Mouse (Mus musculus): ENCODE results near the gene Dut.

The Dut gene

DNA sequence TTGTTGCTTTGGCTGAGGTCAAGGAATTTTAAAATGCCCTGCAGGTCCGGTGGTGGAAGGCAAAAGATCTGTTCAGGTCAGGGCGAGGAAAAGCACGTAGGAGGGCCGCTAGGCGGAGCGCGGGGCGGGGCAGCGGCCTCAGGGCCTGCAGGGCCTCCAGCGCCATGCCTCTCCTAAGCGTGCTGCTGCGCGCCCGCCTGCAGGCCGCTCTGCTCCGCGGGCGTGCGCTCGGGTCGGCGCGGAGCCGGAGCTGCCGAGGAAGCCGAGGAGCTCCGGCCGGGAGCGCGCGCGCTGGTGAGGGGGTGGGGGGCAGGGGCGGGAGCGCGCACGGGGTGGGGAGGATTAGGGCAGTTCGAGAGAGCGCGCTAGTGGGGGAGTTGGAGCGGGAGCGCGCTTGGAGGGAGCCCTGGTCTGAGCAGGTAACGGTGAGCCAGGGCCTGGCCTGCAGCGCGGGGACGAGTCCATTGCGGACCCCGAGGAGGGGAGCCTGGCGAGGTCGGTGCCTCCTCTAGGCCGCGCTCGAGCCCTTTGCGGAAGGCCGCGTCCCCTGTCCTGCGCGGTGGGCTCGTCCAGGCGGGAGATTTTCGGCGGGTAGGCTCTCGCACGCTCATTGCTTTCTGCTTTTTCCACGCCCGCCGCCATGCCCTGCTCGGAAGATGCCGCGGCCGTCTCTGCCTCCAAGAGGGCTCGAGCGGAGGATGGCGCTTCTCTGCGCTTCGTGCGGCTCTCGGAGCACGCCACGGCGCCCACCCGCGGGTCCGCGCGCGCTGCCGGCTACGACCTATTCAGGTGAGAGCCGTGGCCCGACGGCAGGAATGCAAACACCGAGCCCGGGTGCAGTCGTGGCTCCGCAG lies at the start of gene Dut:
Gene Dut, plus strand, starts transcription at position 83 of the 854 bp plus-strand sequence.
- DNase-seq = peak; percentile 93

GRCm38 (mm10) chr2:125208894-125209596 lies 37.9 kb upstream of the Dut start:
- no peak for DNase-seq

DNA sequence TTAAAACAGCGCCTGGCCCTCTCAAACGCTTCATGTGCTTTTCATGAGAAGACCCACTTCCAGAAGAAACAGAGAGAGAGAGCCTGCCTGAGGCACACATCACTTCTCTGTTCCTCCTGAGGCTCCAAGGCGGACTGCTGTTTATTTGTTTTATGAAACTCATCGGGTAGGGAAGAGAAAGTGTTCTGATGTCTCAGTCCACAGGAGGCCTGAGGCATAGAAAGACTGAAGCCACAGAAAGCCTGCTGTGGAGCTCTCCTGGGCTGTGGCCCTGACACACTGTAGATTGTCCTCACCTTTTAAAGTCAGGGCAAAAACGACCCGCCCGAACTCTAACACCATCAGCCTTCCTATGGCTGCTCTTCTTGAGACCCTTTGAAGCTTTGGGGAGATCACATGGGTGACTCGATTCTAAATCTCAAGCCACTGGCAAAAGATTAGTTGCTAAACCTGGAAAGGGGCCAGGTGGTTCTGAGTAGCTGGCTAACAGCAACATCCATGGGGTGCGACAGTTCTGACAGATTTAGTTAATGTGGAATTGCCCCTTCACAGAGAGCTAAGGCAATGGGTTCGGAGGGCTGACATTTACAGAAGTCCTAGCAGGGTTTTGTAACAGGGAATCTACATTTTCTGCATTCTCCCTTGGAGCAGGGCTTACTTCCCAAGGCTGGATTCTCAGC lies 35.0 kb upstream of the Dut start:
- DNase-seq = no peak

DNA sequence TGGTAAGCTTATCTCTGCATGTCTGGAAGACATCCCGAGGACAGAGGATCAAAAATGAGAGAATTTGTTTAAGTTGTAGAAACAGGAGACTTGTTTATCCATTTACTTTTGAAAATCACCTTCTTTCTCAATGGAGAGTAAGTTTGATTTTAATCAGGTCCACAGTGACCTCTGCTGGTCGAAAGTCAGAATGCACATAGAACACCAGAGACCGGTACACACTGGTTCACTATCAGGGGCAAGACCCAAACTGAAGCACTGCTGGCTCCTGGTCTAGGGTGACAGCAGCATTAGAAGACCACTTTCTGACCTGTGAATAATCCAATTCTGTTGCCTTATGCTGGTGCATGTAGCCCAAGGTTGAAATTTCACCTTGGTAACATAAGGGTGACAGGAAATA lies 32.4 kb upstream of the Dut start:
- peak; percentile 72 for DNase-seq

- DNase-seq = no peak
These were observed 29.7 kb upstream of the Dut start for GRCm38 (mm10) chr2:125217286-125217685.

DNA sequence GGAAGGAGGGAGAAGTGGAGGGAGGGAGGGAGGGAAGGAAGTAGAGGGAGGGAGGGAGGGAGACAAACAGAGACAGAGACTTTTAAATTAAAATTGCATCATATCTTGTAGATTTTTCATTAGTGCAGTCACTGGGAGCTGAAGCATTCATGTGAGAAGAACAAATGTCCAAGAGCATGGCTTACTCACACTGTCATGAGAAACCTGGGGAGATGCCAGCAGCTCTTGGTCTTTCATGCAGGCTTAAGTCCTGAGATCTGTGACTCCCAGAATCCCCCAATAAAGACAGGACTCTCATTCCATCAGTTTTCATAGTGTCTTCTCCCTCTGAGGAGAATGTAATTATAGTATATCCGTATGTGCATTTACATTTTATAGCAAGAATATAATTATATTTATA lies 28.4 kb upstream of the Dut start:
- DNase-seq = no peak

- DNase-seq = no peak
These were observed 27.7 kb upstream of the Dut start for GRCm38 (mm10) chr2:125219268-125219667.

DNA sequence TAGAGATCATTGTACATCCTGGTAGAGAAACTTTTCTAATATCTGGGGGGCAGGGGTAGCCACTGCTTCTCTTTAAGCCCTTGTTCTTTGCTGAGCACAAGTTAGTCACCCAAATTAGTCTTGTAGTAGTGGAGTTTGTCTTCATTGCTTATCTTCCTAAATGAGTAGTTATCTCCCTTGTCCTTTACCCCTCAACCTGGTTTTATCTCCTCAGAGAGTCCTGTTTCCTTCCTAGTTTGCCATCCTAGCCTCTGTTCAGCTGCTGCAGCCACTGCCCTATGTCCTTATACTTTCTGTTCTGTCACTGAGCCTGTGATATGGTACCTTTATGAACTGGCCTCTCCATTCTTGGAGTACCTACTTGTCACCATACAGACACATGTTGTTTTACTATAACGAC lies 25.3 kb upstream of the Dut start:
- DNase-seq = no peak

- DNase-seq = no peak
These were observed 18.2 kb upstream of the Dut start for GRCm38 (mm10) chr2:125228472-125229409.

DNA sequence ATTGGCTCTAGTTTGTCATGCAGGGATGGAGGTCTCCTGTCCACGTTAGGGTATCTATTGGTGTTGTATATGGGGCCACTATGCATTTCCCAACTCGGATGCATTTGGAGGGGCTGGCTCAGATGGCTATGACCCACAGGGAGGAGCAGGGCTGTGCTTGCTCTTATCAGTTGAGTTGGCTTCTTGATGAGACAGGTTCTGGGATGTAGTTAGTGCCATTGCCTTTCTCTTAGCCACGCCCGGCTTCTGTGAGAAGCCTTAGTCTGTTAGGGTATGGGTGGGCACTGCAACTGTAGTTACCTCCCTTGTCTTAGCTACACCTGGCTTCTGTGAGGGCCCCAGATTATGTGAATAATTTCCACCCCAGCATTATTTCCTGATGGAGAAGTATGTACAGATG lies 14.8 kb upstream of the Dut start:
- DNase-seq = no peak

DNA sequence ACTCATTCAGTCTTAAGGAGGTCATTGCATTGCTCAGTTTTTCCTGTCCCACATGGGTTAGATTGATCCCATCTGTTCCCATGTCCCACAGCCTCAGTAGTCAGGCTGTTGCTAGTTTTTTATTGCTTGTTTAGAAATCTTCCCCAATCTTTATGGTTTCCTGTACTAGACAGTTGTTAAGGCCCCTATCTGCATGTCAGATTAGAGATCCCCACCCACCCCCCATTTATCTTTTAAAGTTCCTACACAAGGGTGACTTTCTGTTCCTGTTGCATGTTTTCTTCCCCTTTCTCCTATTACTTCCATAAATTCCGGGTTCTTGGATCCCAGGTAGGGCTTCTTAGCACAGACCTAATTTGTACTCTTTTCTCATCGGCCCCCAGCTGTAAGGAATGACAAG lies 13.5 kb upstream of the Dut start:
- no peak for DNase-seq

DNA sequence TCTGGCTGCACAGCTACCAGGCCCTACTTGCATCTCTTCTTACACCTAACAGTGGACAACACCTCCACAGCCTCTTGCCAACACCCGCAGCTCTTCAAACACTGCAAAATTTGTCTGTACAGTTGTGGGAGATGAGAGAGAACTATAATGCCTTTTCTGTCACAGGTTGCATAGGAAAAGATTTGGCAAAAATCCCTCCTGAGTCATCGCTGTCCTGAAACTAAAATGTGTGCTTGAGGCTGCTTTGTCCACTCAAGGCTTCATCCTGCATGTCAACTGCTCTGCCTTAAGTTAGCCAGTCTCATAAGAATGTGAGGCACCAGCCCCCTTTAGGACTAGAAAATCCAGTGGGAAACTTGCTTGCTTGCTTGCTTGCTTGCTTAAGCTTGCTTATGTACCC lies 12.9 kb upstream of the Dut start:
- no peak for DNase-seq

GRCm38 (mm10) chr2:125245545-125246285 lies 1.3 kb upstream of the Dut start:
- no peak for DNase-seq

- no peak for DNase-seq
These were observed 321 bp upstream of the Dut start for GRCm38 (mm10) chr2:125246669-125247068.

GRCm38 (mm10) chr2:125247962-125248235 lies 909 bp downstream of the Dut start:
- DNase-seq = no peak

DNA sequence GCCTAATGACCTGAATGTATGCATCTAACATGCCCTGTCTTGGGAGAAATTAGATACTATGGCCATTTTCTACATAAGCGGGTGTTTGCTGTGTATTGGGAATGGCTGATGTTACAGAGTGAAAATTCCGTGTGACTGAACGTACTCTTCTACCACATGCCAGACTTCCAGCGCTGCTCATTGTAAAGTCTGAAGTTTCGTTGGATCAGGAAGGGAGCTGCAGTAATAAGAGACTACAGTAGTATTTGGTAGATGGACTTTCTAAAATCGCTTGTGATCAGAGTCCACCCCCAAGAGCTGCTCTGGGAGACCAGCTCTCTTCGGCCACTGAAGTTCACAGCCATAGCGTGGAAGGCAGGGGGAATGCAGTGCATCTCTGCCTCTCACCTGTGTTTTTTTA lies 1.3 kb downstream of the Dut start:
- no peak for DNase-seq

GRCm38 (mm10) chr2:125249339-125249738 lies 2.3 kb downstream of the Dut start:
- no peak for DNase-seq

- DNase-seq = no peak
These were observed 2.9 kb downstream of the Dut start for GRCm38 (mm10) chr2:125249874-125250273.

DNA sequence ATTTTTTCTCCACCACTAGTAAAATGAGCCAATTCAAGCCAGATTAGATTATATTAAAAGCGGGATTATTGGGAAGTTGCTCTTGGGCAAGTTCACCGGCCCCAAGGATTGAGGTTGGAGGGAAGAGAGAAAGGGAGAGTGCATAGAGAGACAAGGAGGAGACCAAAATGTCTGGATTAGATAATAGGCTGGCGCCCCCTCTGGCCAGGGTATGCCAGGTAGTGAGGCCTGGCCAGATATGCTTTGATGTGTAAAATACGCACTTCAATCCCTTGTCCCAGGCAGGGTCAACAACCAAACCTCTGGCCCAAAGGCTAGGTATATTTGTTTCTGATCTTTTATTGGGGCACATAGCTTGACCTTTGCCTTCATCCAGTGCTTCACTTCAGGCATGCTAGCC lies 4.8 kb downstream of the Dut start:
- DNase-seq = no peak

DNA sequence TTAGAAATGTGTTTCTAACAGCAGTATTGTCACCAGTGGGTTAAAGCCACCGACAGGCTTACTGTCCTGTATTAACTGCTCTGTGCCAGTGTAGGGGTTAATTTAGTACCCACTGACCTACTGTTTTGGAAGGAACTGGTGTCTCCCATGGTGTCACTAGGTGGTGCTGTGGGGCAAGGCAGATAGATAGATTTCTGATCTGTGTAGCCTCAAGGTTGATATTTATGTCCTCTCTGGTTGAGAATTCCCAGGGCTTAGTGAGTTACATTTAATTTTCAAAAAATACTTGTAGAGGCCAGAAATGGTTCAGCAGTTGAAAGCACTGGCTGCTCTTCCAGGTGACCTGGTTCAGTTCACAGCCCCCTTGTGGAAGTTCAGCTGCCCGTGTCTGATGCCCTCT lies 5.3 kb downstream of the Dut start:
- DNase-seq = peak; percentile 41

GRCm38 (mm10) chr2:125253699-125254098 lies 6.7 kb downstream of the Dut start:
- no peak for DNase-seq

DNA sequence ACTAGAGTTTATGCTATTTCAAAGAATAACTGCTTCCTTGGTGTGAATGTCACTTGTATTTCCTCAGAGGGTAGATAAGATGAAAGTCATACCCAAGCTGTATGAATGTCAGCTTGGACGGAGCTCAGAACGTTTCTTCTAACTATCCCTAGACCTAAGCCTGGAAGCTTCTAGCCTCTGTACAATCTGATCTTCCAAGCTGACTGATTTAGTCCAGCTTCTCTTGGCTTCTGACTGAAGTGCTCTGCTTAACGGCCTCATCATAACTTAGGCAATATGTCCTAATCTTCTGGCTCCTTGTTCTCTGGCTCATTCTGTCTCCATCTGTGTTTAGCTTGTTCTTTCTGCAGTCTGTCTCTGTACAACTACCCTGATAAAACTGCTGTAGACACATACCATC lies 7.6 kb downstream of the Dut start:
- no peak for DNase-seq
